In the genomic region with DNA sequence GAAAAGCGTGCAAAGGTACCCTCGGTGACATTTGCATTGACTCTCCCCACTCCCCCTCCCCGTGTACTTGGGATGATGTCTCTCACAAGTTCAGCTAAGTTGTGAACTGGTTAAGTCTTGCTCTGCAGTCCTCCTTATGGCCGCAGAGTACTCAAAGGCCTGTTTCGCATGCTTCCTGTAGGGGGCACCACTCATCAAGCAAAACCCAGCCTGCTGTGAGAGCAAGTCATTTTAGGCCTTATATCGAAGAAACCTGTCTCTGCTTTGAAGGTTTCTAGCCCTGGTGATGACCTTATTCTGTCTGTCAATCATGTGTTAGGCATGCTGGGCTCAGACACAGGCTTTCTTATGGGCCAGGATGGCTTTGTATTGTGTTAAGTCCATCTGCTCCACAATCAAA, we compare ENCODE assay signal across 10 mouse cellular contexts.
DNase-seq lines count a peak whose midpoint lies in the region; ATAC-seq and TF ChIP-seq lines count a peak whose summit lies in the region.
"Had no signal": no experiment of that assay in that cellular context is flagged by ENCODE, and none has a peak within 500 bp of the region (broad histone marks: within the 10 kb centered on the region; RNA-seq: fewer than 3 reads in every experiment).

No protein-coding gene starts in this region.

- H3K36me3 ChIP-seq in kidney, postnatal 0 days (ENCODE audit: insufficient read depth, low read length), result no peaks in the 10 kb centered on the region
- no peaks in the 10 kb centered on the region for H3K36me3 ChIP-seq in kidney, embryonic 14.5 days (ENCODE audit: control insufficient read depth, insufficient read depth, low read length)
- H3K36me3 ChIP-seq in ES-Bruce4 (ENCODE audit: control insufficient read depth, insufficient read depth, low read length, poor library complexity, severe bottlenecking), result no peaks in the 10 kb centered on the region
- H3K36me3 ChIP-seq: embryonic facial prominence, embryonic 15.5 days; liver, embryonic 13.5 days had no signal

- TF ChIP-seq CTCF in kidney, postnatal 0 days (IDR thresholded peaks at IDR 0.05; ENCODE audit: low read depth), result peak; percentile 75
- peak; percentile 86 for TF ChIP-seq CTCF in ES-Bruce4 (IDR thresholded peaks at IDR 0.05; ENCODE audit: low read depth, low read length)
- TF ChIP-seq CTCF in brain, embryonic 14.5 days (IDR thresholded peaks at IDR 0.05; ENCODE audit: borderline replicate concordance, extremely low read depth, insufficient read depth, insufficient read length), result peak; percentile 60; the same call in 1 of the 2 replicates

- no peak for TF ChIP-seq EP300 in ES-Bruce4 (IDR thresholded peaks at IDR 0.05; ENCODE audit: insufficient read depth, low read depth, low read length)

- no peaks in the 10 kb centered on the region for H3K4me1 ChIP-seq in kidney, postnatal 0 days (replicated peaks; ENCODE audit: insufficient read depth, low read length)
- H3K4me1 ChIP-seq in kidney, embryonic 14.5 days (ENCODE audit: control insufficient read depth, insufficient read depth, low read length), result no peaks in the 10 kb centered on the region
- no peaks in the 10 kb centered on the region for H3K4me1 ChIP-seq in ES-Bruce4 (ENCODE audit: control insufficient read depth, insufficient read depth, low read length)
- H3K4me1 ChIP-seq: embryonic facial prominence, embryonic 15.5 days; liver, embryonic 13.5 days had no signal

- H3K27ac ChIP-seq in kidney, postnatal 0 days, result no peak overlapping the region
- no peak overlapping the region for H3K27ac ChIP-seq in kidney, embryonic 14.5 days (ENCODE audit: low read depth, low read length)
- H3K27ac ChIP-seq in ES-Bruce4 (ENCODE audit: insufficient read depth, low read length), result no peak overlapping the region
- H3K27ac ChIP-seq: embryonic facial prominence, embryonic 15.5 days; liver, embryonic 13.5 days had no signal

- no peak for TF ChIP-seq POLR2A in ES-Bruce4 (IDR thresholded peaks at IDR 0.05; ENCODE audit: insufficient read depth, low read length)
- no peak for TF ChIP-seq POLR2A in brain, embryonic 14.5 days (IDR thresholded peaks at IDR 0.05; ENCODE audit: borderline replicate concordance, extremely low read depth, insufficient read depth, insufficient read length, poor library complexity, severe bottlenecking)

- H3K27me3 ChIP-seq in kidney, postnatal 0 days (ENCODE audit: insufficient read depth, low read length), result no peaks in the 10 kb centered on the region
- H3K27me3 ChIP-seq in kidney, embryonic 14.5 days (ENCODE audit: control insufficient read depth, insufficient read depth, low read length), result no peaks in the 10 kb centered on the region
- H3K27me3 ChIP-seq in ES-Bruce4 (ENCODE audit: control insufficient read depth, insufficient read depth, low read length, poor library complexity, severe bottlenecking), result no peaks in the 10 kb centered on the region
- H3K27me3 ChIP-seq: embryonic facial prominence, embryonic 15.5 days; liver, embryonic 13.5 days had no signal

- H3K4me3 ChIP-seq in kidney, postnatal 0 days (replicated peaks; ENCODE audit: low read depth, low read length), result no peak overlapping the region
- H3K4me3 ChIP-seq in kidney, embryonic 14.5 days (ENCODE audit: low read length), result no peak overlapping the region
- H3K4me3 ChIP-seq in ES-Bruce4 (ENCODE audit: low read depth, low read length), result no peak overlapping the region
- H3K4me3 ChIP-seq: embryonic facial prominence, embryonic 15.5 days; liver, embryonic 13.5 days had no signal

- 43% methylated on average over 6 of the region's 6 CpGs for WGBS in kidney, postnatal 0 days
- 47% methylated on average over 6 of the region's 6 CpGs for WGBS in kidney, embryonic 14.5 days

- no peaks in the 10 kb centered on the region for H3K9me3 ChIP-seq in kidney, postnatal 0 days (replicated peaks; ENCODE audit: low read length)
- H3K9me3 ChIP-seq in kidney, embryonic 14.5 days (ENCODE audit: control insufficient read depth, low read length), result no peaks in the 10 kb centered on the region
- H3K9me3 ChIP-seq in ES-Bruce4 (replicated peaks; ENCODE audit: control insufficient read depth, insufficient read depth, low read length, poor library complexity, severe bottlenecking), result no peaks in the 10 kb centered on the region
- H3K9me3 ChIP-seq: embryonic facial prominence, embryonic 15.5 days; liver, embryonic 13.5 days had no signal

- no peak overlapping the region for H3K9ac ChIP-seq in kidney, postnatal 0 days (ENCODE audit: low read depth, low read length)
- no peak overlapping the region for H3K9ac ChIP-seq in kidney, embryonic 14.5 days (ENCODE audit: low read depth, low read length)
- no peak overlapping the region for H3K9ac ChIP-seq in ES-Bruce4 (ENCODE audit: low read depth, poor library complexity, severe bottlenecking)
- H3K9ac ChIP-seq: embryonic facial prominence, embryonic 15.5 days; liver, embryonic 13.5 days had no signal

- peak; percentile 70 for DNase-seq in kidney, postnatal 0 days (ENCODE audit: low spot score)
- peak; percentile 51 for DNase-seq in brain, embryonic 14.5 days (ENCODE audit: low read depth)
- no peak for DNase-seq in testis, postnatal 10 days (ENCODE audit: low spot score)
- no peak for DNase-seq in ovary, adult 18-20 months (ENCODE audit: low spot score)
- no peak for DNase-seq in right cerebral cortex, adult 18-20 months
- DNase-seq: liver, embryonic 13.5 days had no signal

- no peak for ATAC-seq in kidney, postnatal 0 days (replicated peaks; ENCODE audit: low FRiP score, low read depth)
- ATAC-seq in kidney, embryonic 14.5 days (ENCODE audit: low FRiP score, low TSS enrichment), result no peak
- peak; percentile 77 for ATAC-seq in megakaryocyte progenitor cell, adult 5-6 weeks (replicated peaks; ENCODE audit: poor library complexity)

- H3K4me2 ChIP-seq in kidney, postnatal 0 days (ENCODE audit: low read length), result no peak overlapping the region
- no peak overlapping the region for H3K4me2 ChIP-seq in kidney, embryonic 14.5 days (replicated peaks; ENCODE audit: low read depth, low read length)
- H3K4me2 ChIP-seq: embryonic facial prominence, embryonic 15.5 days; liver, embryonic 13.5 days had no signal

Comparison
In these comparisons a context has a peak if more than half of its experiments do, and no peak if none do; other contexts are left out.
1. DNase-seq: peak in kidney, postnatal 0 days (single experiment) and brain, embryonic 14.5 days (single experiment); none in testis, postnatal 10 days (single experiment), ovary, adult 18-20 months (single experiment) and right cerebral cortex, adult 18-20 months (single experiment).
2. Peak in every context shown above with its lines, with median percentiles within 50 percentile points of each other: CTCF ChIP-seq.